Mouse (Mus musculus) kidney, postnatal 14 days (tissue): ENCODE measurements at regions not wholly inside any gene's neighbourhood (a gene's known extent, or its start where the extent isn't known, plus 50 kb on each side); places are given as distances from the start of the nearest gene placed in this dataset.

Experiments used
- DNase-seq: peaks from one replicate; pipeline ENCODE4 v3.0.0; 2022; ENCODE audit warnings: mixed read lengths

DNA sequence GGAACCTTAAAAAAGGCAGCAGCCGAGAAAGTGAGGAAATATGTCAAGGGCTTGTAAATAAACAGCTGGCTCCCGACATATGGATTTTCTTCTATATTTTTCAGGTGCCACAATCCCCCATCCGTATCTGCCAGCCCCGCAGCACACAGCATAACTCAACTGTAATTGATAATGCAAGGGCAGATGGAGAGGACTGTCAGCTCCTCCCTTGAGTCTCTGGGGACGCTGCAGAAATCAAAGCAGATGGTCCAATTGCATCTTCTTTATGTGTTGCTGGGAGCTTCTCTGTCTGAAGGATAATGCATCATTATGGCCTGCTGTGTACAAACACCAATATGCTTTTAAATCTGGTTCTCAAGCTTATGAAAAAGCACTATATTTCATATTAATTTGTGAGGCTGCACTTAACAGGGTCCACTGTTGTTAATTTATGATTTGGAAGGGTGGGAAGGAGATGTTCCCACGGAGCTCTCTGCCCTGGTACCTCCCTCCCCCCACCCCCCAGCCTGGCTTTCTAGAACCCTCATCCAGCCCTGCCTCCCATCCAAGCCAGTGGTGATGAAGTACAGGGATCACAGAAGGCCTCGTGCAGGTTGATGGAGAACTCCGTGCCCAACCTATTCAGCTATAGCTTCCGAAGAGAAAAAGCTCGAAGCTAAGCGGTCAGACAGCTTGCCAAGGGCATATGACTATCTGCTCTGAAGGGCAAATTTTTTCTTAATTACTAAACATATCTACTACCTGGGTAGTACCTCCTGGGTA lies 603.7 kb downstream of the Tox3 start:
- no peak for DNase-seq

DNA sequence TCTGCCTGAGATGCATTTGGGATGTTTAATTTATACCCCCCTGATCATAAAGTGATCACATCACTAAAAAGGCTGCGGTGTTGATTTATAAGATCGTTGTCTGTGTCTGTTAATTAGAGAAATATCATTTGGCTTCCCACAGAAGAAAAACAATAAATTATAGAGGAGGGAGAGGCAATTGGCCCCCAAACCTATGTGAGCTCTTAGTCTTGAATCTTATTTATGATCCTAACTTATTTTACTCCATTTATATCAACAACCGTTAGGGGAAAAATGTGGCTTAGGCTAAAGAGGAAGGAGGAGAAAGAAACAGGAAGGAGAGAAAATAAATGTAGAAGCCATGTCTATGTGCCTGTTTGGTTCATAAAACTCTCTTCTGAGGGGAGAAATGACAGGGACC lies 609.5 kb downstream of the Tox3 start:
- no peak for DNase-seq

DNA sequence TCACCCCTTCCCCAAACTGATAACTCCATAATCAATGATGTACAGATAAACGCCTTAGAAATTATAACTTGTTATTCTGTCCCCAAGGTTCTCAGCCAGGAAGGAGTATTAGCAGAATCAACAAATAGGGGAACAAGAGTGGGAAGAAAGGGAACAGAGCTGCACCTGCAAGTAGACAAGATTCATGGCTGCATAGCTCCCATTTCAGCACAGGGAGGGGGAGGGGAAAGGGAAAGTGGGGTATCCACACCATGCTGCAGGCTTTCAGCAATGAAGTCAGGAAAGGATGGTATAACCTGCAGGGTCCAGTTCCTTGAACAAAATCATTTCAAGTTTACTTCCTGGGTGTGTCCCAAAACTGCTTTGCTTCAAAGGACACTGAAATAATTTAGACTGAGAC lies 610.5 kb downstream of the Tox3 start:
- DNase-seq, result no peak

DNA sequence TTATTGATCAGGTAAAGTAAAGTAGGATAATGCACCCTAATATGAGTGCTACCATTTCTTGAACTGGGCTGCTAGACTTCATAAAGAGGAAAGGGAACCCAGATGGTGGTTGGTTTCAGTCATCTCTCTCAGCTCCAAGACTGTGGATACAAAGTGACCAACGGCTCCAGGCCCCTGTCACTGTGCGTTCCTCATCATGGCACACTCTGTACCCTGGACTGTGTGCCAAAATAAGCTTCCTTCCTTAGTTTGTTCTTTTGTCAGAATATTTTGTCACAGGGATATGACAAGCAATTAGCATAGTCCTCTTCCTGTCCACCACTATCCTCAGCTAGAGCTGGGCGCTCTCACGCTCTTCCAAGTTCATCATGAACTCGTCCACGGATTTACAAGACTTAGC lies 620.9 kb downstream of the Tox3 start:
- no peak for DNase-seq

DNA sequence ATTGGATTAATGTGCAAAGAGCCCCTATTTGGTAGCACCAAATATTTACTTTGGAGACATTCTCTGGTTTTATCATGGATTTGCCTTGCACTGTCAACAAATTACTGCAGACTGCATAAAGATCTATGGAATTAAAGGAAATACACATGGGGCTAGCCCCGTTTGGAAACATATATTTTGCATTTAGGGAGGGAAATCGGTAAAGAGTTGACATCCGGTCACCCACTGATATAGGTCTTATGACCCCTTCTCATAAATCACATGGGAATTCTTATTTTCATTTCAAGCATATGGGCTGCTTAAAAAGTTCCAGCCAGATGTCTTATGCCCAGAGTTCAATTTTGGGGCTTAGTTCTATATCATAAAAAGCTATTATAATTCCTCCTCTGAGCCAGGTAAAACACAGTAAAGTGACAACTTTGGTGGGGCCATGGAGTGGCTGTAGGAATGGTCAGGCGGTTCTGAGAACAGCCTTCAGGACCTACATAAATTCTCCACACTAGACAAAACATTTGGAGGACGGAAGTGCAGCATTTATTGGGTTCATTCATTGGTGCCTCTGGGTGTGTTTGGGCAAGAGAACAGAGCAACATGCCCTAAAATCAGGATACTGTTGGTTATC lies 626.3 kb downstream of the Tox3 start:
- no peak for DNase-seq

DNA sequence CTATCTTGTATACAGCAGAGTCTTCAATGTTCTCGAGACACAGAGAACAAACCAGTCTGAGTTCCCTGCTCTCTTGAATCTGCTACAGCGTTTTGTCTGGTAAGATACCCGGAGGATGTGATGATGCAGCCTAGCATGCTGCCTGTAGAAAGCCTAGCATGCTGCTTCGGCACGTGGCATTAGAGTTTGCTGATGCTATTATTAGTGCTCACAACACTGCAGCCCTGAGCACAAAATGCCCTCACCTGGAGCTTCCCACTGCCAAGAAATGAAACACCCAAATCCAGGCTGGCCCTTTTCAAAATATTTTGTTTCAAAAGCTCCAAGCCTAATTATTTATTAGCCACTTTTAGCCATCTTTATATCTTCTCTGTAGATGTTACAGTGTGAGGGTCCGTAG lies 634.3 kb downstream of the Tox3 start:
- DNase-seq, result no peak

DNA sequence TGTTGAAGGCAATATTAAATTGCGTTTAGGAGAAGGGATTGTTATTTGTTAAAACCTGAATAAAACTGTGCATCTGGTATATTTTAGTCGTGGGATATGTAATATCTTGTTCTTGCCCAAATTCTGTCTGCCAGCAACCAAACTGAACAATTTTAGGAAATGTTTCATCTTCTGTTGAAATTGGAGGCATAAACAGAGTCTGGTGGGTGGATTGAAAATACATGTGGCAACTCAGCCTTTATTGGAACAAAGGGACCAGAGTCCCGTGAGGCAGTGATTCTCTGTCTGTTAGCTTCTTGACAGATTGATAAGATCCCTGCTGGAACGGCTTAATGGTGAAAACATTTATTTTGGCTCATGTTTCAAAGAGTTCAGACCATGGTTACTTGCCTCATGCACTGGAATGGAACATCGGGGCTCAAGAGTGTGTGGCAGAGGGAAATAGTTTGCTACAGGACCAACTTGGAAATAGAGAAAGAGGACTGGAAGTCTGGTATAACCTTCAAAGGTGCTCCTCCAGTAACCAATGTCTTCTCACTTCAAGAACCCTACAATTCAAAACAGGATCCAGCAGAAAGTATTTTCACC lies 640.7 kb downstream of the Tox3 start:
- DNase-seq, result no peak

DNA sequence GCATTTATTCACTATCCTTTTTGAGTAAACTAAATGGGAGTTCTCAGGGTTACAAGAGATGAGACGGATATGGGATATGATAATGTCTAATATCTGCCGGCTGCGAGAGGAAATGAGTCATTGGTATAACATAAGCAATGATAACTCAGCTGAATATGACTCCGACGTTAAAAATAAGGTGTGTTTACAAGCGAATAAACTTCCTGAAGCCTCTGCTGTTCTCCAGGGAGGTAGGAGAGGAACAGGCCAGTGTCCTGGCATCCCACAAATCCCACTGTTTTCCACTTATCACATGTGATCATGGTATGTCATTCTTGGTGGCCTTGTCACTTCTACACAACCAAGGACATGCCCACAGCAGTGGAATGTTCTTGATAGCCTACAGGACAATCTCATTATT lies 641.7 kb upstream of the Sall1 start:
- DNase-seq, result no peak

DNA sequence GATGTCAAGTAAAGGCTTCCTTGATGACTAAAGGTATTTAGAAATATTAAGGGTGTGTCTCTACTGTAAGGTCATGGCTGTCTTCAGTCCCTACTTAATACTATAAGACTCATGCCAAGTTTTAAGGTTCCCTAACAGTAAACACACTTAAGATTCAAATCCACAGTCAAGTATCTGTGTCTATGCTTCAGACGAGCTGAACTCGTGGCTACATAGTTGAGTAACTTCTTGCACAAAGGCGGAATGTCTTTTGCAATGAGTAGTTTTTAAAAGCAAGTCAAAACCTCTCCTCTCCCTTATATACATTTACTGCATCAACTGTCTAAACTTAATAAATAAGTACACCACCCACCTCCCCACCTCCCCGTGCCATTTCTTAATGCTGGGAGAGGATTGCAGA lies 637.0 kb upstream of the Sall1 start:
- DNase-seq, result no peak

DNA sequence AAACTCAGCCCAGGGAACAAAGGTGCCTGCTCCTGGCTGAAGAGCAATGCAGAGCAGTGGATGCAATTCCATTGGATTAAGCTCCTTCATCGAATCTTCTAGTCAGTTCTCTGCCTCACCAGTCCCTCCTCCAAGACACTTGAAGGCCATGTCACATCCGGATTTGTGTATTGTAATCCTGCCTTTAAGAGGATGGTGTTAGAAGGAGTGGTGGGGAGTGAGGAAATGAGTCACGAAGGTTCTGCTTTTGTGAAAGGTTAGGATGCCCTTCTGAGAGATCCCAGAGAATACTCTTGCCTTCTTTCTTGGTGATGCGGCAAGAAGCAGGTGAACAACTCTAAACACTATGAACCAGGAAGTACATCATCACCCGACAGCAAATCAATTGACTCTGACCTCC lies 636.4 kb upstream of the Sall1 start:
- DNase-seq, result no peak

DNA sequence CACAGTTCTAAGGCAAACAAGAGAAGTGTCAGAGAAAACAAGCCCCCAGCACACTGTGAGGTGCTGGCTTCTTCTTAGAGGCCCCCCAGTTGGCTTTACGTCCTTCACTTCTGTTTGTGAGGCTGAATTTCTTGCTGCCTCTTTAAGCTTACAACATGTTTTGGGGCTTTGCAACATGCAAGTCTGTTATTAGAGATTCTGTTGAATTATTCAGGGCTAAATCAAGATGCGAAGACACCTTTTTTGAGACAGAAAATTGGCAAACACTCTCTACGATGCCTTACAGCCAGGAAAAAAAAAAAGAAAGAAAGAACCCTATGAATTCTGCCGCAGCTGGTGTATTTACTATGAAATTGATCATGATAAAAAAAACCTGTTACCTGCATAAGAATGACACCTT lies 635.6 kb upstream of the Sall1 start:
- DNase-seq, result no peak

DNA sequence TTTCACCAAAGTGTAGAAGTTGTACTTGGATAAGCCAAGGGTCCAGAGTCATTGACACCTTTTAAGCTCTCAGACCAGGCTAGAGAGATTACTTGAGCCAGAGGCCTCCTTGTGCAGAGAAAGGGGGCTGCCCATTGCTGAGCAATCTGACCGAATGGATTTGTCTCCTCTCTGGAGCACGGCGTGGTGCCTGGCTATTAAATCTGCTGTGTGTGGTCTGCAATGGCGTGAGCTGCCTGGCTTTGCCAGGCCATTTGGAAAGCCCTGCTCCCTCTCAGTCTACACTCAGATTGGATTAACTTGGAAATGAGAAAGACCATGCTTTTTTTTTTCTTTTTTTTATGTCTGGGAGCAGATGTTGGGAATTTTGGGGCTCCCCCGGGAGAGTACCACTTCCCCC lies 633.3 kb upstream of the Sall1 start:
- DNase-seq, result no peak

DNA sequence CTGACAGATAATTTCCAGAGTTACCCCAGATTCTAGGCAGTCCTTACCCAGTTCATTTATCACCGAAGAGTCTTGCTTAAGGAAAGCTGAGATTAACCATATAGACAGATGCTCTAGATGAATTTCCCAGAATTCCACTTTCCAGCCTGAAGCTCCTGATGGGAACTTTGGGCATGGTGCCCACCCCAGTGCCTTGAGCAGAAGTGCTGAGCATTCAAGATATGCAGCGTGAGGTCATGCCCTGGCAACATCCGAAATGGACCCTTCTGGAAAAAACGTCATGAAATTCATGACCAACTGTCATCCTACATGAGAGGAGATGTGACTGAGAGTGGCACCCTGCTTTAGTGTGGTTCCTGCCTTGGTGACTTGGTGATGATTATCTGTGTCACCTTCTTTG lies 629.9 kb upstream of the Sall1 start:
- no peak for DNase-seq

DNA sequence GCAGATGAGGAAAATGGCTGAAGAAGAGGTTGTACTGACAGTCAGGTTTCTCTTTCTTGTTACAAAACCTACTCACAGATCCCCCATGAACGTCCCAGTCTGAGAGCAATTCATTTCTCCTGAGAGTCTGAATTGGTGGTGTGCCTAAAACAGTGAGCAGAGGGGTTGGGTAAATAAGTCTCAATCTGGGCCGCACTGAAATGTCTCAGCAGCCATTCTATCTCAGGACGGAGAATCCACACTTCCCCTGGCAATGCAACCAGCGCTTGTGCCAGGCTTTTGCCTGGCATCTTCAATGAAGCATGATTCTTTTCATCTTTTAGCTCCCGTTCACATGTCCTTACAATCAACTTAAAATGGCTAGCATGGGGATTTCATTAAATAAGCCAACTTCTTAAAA lies 628.7 kb upstream of the Sall1 start:
- DNase-seq, result no peak

DNA sequence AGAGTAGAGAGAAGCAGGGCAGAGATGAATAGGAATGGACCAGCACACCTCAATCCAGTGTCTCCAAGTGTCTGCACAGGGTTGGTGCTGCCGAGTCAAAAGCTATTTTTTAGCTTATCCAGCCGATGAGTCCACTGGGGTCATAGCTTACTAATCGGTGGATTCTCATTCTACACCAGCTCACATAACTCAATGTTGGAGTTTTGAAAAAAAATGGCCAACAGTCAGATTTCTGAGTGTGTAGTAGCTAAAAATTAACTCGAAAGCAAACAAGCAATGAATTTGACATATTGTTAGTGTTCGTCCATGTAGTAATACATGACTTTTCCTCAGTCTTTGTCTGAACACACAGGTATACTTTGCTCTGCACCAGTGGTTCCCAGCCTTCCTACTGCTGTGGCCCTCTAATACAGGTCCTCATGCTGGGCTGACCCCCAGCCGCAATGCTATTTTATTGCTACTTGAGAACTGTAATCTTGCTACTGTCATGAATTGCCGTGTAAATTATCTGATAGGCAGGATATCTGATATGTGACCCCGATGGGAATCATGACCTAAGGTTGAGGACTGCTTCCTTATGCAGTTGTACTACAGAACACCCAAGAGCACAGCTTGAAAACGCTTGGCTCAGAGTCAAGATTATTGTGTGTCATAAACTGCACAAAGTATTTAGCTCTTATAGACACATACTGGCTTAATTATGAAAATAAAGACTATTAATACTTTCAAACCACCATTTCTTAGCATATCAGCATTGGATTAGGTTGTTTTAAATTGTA lies 621.1 kb upstream of the Sall1 start:
- no peak for DNase-seq

DNA sequence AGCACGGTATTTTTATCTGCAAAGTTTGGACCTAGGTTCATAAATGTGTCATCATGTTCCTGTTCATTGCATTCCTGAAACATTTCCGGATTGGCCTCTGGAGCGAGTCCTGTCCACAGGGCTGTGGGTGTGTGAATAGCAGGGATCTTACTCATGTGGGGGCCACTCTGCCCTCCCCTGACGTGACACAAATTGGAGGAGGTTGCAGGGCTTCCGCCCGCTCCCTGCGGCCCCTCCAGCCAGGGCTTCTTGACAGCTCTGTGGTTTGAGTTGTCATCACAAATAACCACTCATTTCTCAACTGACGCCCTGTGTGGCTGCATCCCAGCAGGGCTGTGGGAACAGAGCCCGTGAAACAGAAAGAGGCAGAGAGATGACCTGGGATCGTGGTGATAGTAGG lies 619.9 kb upstream of the Sall1 start:
- DNase-seq, result peak; percentile 26

DNA sequence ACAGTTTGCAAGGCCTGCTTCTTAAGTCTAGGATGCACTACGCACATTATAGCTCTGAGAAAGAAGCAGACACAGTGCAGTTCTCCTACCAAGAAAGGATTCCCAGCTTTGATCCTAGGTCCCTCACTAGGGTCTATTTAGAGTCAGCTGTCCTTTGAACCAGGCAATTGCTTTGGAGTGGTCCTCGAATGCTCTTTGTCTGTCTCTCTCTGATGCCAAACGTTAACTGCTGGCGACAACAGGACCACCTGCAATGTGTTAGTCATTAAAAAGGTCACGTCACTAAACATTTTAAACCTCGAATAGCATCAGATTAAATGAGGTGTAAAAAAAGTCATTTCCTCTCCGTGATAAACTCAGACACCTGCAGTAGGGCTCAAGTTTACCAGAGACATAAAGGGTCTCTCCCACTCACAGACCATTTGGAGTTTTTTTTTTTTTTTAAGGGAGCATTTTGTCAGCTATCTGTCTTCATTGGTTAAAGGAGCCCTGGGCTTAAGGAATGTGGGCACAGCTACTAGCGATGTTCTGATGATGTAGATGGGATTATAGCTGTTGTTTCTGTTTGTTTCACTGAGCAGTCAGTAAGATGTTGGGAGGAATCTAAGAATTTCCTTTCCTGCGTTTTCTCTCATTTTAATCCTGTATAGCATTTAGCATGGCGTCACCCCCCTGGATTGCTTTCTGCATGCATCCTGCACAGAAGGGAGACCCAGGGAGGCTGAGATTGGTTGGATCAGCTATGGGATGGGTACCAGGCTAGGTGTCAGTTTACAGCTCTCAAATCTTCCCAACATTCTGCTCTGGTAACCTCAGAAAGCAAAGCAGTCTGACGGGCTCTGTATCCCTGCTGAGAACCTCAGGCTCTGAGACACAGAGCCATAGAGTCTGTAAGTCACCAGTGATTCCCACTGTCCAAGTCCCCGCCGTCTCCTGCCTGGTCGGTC lies 615.3 kb upstream of the Sall1 start:
- no peak for DNase-seq

DNA sequence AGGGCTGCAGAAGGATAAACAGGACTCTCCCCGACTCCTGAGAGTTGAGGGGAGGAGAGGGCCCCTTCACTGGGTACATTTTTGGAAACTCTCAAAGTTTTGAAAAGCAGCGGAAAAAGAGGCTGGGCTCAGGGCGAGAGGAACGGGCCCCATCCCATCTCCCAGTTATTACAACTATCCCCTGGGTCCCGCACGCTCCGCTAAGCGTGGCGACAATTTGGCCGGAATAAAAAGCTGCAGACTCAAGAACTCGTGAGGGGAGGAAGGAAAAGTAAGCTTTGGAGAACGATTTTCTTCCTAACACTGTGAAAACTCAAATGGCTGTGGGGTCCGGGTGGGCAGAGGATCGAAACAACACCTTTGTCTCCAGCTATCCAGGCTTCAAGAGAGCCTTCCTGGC lies 611.4 kb upstream of the Sall1 start:
- DNase-seq, result no peak

DNA sequence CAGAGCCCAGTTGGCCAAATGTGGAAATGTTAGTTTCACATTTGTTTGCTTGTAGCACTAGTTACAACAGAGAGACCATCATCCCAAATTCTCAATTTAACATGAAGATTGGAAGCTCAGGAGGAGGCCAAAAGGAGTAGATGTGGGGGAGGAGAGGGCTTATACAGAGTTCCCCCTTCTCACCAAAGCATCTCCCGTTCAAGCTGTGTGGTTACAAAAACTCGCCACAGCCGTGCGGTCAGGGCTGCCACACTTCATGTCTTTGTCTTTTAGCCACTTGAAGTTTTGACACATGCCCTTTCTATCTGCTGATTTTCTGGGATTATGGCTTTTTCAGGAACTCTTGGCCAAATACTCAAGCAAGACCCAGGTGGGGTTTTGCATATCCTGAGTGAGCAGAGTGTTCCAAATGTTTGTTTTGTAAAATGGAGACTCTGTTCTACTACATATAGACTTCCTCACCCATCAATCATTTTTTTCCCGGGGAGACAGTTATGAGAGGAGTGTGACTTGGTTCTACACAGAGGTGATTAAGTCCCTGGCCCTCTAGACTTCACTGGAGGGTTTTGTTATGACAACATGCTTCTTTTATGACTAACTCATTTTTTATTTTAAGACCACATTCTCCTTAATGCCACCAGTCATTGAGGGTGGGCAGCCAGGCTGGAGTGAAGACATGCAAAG lies 605.4 kb upstream of the Sall1 start:
- DNase-seq, result no peak

DNA sequence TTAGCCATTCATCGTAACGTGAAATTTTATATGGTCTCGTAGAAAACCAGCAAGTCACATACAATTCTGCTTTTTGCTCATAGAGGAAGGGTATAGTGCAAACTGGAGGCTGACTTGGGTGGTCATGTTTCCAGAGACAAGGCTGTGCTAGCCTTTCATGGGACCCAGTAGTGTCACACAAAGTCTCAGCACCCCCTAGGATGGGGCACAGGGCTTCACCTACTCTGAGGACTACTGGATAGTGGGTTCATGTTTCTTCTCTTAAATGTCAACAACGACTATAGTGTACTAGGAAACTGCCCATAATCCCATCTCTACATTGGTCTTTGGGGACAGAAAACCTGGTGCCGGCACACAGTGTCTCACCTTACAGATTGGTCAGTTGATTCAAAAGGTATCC lies 603.0 kb upstream of the Sall1 start:
- DNase-seq, result no peak

DNA sequence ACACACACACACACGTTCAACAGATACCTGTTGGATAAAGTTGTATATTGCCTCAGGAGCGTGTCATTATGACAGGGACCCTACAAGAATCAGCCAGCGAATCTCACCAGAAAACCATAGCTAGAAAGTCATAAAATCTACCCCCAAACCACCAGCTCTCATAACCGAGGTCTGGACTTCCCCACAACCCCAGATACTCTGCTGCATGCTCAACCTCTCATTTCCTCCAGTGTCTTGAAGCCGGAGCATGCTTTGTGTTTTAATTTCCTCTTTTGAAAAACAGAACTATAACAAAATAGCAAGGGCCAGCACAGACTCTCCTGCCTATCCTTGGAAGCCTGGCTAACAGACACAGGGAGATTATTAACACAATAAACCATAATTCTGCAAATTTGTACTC lies 597.4 kb upstream of the Sall1 start:
- DNase-seq, result no peak

DNA sequence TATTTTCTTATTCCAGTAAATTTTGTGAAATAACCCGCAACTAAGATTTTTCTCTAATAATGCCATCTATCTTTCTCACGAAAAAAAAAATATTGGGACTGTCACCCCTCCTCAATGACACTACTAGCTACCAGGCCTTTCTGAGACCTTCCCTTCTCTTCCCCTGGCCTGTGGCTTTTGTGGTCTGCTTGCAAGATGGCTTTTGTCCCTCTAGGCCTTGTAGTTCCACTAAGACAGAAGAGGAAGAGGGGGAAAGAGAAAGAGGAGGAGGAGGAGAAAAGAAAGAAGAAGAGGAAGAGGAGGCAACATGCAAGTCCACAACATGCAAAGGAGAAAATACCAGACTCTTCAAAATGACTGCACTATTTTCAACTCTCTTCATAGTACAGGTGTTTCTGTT lies 590.9 kb upstream of the Sall1 start:
- no peak for DNase-seq
